Mouse (Mus musculus) heart, adult 9 months (tissue): ENCODE measurements around the gene Igdcc4.
A peak's percentile ranks its signal among the peaks of the same experiment; 100 is the strongest.

Experiments used
- DNase-seq, 2 experiments: peaks; one replicate each; pipeline ENCODE4 v3.0.0; 2022; ENCODE audit warnings: low spot score in 2 of 2

Igdcc4 gene

DNA sequence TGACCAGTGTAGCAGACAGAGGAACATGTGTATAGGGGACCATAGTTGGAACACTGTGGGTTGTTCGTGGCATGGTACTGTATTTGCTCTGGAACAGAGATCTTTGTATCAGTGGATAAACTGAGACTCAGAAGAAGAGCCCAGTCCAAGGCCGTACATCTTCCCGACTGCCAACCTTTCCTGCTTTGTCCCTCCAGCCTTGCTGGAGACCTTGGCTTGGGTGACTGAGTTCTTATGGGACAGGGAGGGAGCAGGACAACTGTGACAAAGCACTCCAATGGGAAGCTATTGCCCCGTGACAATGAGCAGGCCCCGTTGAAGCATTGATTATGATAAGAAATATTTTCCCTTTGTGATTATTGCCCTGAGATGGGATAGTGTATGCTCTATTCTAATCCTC, 10.4 kb downstream of the Igdcc4 start:
- no peak for DNase-seq

DNA sequence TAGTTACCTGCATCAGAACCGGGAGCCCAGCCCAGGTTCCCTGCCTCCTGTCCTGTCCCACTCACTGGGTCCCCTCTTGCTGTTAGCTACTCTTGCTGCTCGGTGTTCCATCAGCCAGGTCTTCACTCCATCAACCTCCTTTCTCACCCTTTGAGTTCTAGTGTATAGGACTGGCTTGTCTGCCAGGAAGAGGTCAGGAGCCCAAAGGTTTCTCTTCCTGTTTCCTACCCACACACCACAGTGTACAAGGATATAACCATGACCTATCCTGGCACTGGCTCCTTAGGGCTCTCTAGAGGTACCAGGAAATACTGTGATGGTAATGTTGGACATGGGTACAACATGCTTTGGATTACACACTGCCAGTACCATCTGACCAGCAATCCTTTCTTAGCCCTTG, 12.4 kb downstream of the Igdcc4 start:
- no peak for DNase-seq

DNA sequence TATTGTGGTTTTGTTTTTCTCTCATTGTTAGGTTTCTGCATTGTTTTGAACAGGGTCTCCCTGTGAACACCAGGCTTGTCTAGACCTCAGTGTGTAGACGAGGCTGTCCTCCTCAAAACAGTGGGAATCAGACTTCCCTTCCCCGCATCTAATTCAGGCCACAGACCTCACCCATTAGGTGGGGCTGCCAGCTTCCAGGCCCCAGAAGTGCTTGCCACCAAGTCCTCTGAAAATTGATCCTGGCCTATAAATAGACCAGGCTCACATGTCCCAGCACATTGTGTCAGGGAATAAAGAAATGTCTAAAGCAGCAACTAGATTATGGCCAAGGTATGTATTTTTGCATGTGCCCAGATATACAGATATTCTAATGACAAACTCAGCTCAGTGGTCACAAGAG, 14.6 kb downstream of the Igdcc4 start:
- DNase-seq, result peak in 1 of 2 experiments; percentile 26

DNA sequence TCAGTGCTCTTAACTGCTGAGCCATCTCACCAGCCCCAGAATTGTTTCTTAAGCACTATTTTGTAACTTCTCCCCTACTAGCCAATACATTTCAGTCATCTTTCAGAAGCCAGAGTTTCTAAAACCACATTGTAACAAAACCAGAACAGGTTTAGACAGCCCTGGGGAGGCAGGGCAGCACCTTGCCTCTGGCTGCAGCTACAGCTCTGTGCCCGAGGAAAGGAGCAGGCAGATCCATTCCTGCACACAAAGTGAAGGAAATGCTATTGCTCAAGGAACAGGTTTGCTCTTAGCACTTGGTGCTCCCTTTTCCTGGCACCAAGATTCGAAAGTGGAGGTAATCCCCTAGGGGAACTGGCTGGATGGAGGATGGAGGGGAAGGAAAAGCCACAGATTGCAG, 16.2 kb downstream of the Igdcc4 start:
- DNase-seq, result no peak

DNA sequence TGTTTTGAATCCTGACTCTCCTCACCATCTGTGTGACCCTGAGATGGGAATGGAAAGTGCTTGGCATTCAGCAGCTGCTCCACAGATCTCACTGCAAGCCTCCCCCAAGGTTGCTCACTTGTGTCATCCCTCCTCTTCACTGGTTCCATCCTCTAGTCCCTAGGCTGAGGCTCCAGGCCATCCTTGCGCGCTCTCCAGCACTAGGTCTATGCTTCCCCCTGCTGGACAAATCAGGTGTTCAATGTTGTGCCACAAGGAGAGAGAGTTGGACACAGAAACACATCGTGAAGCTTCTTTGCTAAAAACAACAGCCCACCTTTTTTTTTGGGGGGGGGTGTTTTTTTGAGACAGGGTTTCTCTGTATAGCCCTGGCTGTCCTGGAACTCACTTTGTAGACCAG, 19.6 kb downstream of the Igdcc4 start:
- DNase-seq, result peak in 1 of 2 experiments; percentile 58

DNA sequence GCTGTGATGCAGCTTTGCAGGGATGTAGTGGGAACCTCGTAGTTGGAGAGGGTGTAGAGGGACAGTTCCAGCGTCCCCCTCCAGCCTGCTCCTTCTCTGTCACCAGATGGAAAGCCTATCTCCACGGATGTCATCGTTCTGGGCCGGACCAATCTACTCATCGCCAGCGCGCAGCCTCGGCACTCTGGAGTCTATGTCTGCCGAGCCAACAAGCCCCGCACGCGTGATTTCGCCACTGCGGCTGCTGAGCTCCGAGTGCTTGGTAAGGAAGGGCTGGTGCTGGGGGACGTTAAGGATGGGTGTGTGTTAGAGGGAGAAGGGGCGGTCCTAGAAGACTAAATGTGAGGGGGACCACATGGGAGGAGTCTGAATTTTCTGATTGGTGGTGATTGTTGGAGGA, 21.3 kb downstream of the Igdcc4 start:
- peak; percentile 31 to 43 for DNase-seq

DNA sequence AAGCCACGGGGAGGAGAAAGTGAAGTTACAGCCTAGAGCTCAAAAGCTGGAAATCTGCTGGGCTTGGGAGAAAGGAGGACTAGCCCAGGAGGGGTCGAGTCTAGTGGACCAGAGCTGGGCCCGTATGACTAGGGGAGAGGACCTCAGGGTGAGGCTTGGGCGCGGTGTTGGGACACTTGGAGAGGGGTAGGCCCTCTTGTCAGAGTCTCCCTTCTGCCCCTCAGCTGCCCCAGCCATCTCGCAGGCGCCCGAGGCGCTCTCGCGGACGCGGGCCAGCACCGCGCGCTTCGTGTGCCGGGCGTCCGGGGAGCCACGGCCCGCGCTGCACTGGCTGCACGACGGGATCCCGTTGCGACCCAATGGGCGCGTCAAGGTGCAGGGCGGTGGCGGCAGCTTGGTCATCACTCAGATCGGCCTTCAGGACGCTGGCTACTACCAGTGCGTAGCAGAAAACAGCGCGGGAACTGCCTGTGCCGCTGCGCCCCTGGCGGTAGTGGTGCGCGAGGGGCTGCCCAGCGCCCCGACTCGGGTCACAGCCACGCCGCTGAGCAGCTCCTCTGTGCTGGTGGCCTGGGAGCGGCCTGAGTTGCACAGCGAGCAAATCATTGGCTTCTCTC, 22.4 kb downstream of the Igdcc4 start:
- no peak for DNase-seq

DNA sequence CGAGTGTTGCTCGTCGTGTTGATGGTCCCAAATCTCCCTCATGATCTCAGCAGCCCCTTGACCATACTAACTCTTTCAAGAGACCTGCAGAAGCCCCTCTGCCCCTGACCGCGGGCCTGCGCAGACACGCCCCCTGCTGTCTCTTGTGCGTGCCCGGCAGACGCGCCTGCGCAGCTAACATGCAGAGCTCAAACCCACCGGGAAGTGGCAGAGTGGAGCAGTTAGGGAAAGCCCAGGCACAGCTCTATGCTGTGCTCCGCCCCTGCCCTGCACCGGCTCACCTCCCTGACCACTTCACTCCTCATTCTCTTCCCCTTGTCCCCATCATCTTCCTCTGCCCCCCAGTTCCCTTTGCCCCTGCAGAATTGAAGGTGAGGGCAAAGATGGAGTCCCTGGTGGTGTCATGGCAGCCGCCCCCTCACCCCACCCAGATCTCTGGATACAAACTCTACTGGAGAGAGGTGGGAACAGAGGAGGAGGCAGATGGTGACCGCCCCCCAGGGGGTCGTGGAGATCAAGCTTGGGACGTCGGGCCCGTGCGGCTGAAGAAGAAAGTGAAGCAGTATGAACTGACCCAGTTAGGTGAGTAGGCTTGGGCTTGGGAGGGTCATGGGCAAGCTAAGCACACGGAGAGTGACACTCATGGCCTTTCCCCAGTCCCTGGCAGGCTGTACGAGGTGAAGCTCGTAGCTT, 27.0 kb downstream of the Igdcc4 start:
- DNase-seq, result no peak

DNA sequence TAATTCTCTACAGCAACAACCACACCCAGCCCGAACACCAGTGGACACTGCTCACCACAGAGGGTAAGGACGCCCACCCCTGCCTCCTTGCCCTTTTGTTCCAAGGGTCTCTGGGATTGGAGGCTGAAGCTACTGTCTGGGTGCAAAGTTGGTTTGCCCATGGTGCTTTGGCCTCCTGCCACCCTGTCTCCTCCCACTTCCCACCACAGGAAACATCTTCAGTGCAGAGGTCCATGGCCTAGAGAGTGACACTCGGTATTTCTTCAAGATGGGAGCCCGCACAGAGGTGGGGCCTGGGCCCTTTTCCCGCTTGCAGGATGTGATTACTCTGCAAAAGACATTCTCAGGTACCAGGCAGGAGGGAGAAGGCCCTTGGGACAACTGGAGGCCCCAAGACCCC, 30.4 kb downstream of the Igdcc4 start:
- no peak for DNase-seq

DNA sequence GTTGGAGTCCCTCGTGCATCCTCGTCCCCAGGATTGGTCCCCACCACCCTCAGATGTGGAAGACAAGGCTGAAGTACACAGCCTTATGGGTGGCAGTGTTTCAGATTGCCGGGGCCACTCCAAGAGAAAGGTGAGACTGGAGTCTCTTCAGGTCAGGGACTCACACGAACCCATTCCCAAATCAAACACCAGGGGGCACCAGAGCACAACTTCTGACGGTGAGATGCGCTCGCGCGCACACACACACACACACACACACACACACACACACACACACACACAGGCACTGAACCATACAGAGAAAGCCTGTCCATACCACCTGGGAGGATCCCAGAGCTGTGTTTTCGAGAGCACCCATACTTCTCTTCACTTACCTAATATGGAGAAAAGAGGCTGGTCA, 32.5 kb downstream of the Igdcc4 start:
- DNase-seq, result peak in 1 of 2 experiments; percentile 43

DNA sequence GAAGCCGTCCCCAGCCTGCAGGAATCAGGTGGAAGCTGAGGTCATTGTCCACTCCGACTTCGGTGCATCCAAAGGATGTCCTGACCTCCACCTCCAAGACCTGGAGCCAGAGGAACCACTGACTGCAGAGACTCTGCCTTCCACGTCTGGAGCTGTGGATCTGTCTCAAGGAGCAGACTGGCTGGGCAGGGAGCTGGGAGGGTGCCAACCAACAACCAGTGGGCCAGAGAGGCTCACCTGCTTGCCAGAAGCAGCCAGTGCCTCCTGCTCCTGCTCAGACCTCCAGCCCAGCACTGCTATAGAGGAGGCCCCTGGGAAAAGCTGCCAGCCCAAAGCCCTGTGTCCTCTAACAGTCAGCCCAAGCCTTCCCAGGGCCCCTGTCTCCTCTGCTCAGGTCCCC, 33.8 kb downstream of the Igdcc4 start:
- DNase-seq, result no peak

DNA sequence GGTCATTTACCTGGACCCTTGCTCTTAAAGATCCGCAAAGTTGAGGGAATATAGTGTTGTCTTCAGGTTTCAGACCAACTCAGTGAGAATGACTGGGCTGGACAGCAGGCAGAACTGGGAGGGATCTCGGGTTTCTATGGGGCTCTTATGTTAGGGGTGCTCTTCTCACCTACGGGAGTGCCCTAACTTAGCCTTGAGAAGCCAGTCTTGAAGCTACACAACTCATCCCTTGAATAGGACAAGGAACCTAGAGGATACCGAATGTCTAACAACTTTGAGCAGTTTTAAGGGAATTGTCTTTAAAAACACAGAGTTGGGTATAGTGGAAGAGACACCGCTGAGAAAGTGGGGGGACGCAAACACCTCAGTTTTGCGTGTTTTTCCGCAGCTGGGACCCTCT, 39.2 kb downstream of the Igdcc4 start:
- no peak for DNase-seq

DNA sequence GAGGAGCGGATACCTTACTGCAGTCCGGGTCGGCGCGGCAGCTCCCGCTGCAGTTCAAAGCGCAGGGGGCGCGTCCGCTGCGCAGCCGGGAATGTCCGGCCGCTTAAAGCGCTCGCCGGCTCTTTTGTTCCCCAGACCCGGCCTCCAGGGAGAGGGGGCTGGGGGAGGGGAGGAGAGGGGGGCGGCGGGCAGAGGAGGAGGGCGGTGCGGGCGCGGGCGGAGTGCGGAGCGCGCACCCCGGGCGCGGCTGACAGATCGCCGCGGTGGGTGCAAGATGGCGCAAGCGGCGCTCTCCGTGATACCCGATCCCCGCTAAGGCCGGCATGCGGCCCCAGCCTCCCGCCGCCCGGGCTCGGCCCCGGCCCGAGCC, 39.6 kb downstream of the Igdcc4 start, which contains the start of gene Igdcc3:
Gene Igdcc3 (plus strand): TSS at position 254 of the 370 bp plus-strand sequence.
- DNase-seq, result no peak

DNA sequence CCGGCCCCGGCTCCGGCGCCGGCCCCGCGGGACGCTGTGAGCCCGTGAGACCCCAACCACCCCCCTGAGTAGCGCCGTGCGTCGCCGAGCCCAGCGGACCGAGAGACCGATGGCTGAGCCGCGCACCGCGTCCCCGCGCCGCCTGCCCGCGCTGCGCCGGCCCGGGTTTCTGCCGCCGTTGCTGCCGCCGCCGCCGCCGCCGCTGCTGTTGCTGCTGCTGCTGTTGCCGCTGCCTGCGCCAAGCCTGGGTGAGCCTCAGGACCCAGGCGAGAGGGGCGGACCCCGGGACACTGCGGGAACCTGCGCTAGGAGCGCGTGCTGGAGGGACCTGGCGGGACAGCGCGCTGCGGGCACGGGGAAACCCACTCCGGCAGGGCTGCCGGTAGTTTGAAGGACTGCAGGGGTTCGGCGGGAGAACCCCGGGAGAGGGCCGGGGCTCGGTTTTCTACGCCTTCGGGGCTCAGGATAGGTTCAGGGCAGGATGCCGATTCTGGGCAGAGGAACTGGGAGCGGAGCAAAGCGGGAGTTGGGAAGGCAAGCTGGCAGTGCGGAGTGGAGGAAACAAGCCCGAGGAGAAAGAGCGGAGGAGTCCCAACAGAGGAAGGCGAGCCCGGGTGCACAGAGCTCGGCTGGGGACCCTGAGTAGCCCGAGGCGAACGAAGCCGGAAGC, 40.2 kb downstream of the Igdcc4 start:
- DNase-seq, result peak in 1 of 2 experiments; percentile 27

DNA sequence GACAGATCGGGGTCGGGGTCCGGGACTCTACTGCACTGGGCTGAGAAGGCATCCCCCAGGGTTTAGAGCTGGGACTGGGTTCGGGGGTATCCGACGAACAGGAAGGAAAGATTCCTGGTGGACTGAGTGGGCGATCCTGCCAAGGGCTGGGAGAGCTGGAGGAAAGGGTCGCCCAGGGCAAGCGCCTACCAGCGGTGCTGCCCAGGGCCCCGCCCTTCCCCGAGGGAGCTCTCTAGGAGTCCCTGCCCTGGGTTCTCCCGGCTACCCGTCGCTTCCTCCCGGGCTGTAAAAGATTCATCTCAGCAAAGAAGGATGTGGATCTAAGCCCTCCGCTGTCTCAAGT, 40.7 kb downstream of the Igdcc4 start:
- peak in 1 of 2 experiments; percentile 20 for DNase-seq

DNA sequence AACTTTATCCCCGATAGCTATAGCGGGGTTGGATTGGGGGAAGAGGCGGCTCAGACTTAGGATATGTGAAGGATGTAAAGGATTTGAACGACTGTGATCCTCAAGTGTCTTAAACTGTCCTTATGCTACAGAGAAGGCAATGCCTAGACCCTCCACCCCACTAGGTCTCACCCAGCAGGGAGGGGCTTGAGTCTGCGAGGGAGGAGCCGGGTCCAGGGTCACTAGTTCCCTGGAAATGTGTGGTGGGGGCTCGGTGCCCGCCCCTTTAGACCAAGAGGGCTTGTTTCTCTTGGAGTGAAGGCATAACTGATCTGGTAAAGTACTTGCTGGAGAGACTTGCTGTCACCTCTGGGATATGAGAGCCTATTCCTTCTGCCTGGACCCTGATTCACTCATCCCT, 41.1 kb downstream of the Igdcc4 start:
- DNase-seq, result no peak

DNA sequence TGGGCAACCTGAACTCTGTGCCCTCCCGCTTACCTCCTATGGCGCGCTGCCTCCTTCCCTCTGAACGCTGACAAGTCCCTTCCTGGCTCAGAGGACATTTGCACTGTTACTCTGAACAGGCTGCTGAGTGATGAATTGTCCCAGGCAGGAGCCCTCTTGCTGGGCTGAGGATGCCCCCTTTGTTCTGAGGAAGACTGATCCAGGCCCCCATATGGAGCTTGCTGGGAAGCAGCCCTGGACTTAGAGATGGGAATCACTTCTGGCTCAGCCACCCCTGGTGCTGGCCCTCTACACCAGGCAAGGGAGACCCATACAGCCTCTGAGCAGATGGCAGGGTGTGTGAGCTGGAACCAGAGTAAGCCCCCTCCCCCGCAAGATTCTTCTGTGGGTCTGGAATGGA, 44.7 kb downstream of the Igdcc4 start:
- DNase-seq, result no peak

DNA sequence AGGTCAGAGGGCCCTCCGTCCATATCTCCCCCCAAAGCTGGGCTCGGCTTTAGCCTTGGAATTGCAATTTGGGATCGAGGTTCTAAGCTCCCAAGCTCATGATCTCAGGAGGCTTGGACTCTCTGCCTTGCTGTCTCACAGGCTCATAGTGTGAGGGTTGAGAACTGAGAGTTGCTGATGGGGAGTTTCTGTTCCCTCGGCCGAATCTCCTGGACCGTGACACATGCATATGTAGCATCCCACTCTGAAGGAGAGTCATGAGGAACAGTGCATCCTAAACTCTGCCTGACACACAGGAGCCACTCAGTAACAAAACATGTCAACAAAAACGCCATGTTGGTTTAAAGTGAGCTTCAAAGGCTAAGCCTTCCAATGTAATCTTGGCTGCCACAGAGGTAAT, 47.2 kb downstream of the Igdcc4 start:
- no peak for DNase-seq

DNA sequence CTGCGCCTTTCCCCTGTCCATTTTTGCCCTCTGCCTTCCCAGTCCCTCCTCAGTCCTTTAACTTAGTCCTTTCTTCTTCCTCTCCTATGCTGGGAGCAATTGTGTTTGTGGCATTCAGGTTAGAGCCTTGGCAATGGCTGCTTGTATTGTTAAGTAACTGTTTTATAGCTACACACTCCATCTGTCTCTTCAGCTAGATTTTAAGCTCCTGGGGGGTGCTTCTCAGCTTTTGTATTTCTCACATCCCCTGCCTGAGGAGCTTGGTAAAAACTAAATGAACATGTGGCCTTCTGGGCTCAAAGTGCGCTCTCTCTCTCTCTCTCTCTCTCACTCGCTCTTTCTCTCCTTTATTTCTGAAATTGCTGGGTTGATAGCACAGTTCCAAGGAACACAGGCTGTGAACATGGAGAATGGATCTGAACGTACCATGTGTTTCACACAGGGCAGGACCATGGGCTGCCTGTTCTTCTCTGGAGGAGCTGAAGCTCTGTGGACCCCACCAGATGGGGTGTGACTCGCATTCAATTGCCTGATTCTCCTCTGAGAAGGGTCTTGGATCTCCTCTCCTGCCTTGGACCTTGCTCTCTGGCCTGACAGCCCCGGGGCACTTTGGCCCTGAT, 51.5 kb downstream of the Igdcc4 start:
- no peak for DNase-seq

DNA sequence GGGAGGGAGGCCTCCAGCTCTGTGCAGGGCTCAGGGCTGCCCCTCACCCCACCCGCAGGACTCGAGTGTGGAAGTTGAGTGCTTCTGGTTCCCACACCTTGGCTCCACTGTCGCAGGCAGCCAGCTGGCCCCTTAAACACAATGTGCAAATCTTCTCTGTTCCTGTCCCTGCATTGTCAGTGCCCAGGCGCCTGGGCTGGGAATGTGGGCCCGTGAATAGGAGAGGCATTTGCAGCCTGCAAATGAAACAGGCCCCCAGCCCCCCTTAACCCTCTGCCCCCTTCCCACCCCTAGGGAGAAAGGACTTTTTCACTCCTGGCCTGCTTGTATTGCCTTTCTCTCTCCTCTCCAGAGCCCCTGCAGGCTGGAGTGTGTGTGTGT, 52.0 kb downstream of the Igdcc4 start:
- DNase-seq, result no peak

DNA sequence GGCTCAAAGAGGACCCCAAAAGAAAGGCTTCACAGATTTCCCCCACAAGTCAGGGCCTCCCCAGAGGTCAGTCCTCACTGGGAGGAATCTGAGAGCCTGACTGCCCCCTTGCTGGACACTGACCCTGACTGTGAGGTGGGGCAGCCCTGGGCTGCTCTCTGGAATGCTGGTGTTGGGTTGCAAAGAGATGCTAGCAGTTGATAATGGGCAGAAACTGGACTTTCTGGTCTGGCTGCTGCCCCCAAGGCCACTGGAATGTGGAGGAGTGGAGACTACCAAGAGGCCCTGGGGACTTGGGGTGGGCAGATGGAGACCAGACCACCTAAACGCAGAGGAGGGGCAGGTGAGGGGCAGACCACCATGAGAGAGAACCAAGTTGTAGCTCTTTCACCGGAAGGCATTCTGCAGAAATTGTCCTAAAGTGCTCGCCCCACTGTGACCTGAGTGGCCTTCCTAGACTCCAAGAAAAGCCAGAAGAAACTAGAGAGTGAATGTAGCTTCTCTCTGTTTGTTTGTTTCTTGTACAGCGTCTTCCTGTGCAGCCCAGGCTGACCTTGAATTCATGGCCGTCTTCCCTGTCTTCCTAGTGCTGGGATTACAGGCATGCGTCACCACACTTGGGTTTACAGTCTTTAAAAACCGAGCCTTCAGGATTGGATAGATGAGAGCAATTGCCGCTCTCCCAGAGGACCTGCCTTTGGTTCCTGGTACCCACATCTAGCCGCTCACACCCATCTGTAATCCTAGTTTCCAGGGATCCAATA, 53.6 kb downstream of the Igdcc4 start:
- no peak for DNase-seq

DNA sequence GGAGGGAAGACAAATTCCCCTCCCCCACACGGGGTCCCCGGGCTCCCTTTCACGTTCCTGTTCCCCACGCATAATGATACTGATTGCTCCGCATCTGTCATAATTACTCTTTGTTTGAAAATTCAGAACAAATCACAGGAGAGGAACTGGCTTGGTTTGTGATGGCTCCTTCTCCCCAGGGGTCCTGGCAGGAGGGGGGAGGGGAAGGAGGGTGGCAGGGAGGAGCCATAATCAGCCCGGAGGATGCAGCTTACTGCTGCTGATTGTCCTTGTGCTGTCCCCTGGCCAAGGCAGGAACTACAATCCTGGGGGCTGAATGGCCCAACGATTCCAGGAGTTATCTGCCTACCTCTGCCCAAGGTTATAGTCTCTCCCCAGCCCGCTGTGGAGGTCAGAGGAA, 55.3 kb downstream of the Igdcc4 start:
- no peak for DNase-seq
